Mouse (Mus musculus) thymus, postnatal 25 days (tissue): ENCODE results near the gene Slc22a1.
A peak's percentile ranks its signal among the peaks of the same experiment; 100 is the strongest.
"Not testable (repeated sequence)": the region's sequence is repeated elsewhere in the genome, so short reads cannot be mapped to it uniquely, and the experiment has no call there.

ENCODE experiments used
- DNase-seq: peaks from one replicate; pipeline ENCODE4 v3.0.0; 2022

The Slc22a1 gene

DNA sequence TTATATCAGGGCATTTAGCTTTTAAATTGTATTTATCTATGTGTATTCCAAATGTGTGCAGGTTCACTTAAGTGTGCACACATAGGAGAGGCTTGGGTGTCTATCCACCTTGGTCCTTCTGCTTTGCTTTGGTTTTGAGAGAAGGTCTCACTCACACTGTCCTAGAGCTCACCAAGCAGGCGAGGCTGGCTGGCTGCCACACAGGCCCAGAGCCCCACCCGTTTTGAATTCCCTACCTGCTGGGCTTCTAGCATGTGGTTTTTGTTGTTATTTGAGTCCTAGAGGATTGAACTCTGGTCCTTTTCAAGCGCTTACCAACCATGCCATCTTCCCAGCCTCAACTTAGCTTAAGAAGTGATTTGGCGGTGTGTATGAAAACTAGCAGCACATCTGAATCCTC, 8.8 kb upstream of the Slc22a1 start:
- DNase-seq, result no peak

DNA sequence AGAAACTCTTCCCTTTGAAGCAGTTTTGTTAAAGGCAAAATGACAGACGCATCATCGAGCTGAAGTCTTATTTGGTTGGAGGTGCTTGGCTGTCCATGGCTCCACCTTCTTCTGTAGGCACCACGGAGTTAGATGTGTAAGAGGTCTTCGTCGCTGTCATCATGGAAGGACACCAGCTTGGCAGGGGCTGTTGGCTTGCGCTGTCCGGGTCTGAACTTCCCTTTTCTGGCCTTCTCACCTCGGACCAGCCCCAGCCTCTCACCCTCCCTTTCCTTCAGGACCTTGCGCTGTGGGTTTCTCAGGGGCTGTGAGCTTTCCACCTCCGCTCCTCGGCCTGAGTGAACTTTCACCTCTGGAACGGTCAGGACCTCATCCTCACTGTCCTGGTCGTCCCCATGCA, 8.0 kb upstream of the Slc22a1 start:
- no peak for DNase-seq

DNA sequence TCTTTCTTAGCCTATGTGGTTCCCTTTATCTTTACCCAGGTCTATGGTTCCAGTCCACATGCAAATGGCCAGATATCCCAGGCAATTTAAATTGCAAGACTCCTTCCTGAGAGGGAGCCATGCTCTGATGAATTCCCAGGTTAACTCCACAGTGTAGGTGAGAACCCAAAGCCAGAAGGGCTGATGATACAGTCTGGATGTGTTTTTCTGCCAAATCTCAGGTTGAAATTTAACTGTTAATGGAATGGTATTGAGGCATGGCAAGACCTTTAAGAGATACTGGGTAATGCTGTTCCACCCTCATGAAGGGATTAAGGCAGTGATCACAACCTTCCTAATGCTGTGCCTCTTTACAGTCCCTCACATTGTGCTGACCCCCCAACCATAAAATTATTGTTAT, 2.6 kb upstream of the Slc22a1 start:
- no peak for DNase-seq

DNA sequence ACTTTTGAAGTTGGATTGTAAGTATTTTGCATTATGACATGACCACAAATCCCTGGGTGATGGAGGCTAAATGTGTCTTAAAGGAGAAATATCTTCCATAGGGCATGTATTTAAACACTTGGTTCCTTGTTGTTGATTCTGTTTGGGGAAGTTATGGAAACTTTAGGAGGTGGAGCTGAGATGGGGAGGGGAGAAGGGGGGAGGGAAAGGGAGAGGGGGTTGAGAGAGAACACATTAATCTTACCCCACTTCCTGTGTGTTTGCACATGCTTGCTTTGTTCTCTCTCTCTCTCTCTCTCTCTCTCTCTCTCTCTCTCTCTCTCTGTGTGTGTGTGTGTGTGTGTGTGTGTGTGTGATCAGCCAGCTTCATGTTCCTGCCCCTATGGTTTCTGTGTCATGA, 1.5 kb upstream of the Slc22a1 start:
- no peak for DNase-seq

DNA sequence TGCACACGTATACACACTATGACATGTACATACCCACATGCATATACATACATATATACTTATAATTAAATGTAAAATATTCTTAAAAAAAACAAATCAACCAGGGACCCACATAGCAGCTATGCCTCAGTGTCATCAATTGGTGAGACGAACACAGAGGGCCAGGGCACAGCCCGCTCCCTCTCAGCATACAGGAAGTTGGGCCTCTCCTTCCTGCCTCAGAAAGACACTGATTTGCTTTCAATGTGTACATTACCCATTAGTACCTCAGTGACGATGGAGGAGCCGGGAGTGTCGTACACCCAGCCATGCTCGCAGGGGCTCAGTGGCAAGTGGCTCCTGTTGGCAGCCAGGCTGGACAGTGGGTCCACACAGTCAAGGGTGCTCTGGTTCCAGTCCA, 649 bp downstream of the Slc22a1 start:
- not testable (repeated sequence) for DNase-seq

DNA sequence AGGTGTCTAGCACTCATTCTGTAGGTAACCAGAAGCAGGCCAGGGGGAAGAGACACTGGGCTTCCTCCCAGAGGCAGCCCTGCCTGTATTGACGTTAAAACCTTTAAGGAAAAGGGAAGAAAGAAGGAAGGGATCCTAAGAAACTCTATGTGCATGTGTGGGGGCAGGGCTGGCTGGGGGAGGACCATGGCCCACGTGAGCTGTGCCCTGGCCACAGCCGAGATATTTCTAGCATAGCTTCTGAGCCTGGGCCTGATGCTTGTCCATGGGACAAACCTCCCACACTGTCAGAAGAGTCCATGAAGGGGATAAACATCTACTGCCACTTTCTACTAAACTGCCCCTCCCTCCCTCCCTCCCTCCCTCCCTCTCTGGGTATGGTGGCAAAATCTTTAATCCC, 1.8 kb downstream of the Slc22a1 start:
- no peak for DNase-seq

DNA sequence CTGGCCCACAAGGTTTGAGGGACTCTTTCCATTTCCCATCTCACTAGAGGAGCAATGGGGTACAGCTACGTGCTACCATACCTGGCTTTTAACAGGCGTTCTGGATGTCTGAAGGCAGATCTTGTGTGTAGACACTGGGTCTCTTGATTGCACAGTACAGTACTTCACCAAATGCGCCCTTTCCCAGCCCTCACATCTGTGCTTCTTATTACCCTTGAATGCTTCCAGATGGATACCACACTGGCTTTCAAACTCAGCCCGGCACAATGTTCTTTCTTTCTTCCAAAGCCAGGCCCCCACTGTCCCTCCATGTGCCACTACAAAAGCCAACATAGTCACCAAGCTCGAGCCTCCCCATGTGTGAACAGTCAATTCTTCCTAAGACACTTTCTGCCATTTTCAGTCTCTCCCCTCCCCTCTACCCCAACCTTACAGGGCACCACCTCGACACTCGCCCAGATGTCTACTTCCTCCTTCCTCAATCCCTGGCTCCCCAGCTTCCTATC, 3.3 kb downstream of the Slc22a1 start:
- no peak for DNase-seq

DNA sequence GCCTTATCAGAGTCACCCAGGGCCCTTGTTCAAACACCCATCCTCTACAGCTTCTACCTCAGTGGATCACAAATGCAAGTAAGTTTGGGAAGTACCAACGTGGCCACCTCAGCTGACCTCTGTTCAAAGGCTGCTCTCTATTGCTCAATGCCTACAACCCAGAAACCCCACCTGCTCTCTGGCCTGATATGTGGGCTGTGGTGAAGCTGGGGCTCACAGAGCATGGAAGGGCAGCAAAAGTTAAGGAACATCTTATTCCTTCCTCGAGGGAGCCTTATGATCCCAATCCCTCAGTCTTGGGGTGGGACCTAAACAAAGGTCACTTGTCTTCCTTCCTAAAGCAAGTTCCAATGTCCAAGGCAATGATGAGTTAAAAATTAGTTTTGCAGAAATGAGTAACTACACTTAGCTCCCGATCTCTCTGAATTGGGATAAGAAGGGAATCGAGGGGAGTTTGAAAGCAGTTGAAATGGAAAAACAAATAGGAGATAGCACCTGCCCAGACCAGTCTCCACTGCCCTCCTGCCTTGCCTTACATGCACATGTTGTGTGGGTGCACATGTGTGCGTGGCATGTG, 4.5 kb downstream of the Slc22a1 start:
- no peak for DNase-seq

DNA sequence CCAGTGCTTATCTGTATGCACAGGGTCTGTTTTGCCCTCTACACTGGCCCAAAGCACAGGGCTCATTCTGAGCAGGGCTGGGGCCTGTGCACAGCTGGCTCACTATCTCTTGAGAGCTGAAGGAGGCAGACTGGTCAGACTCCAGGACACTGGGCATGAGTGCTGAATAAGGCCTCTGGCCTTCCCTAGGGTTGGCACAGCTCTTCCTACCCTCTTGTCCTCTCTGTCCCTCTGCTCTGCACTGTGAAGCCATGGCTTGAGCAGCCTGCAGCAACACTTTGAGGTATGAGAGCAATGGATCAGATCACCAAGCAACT, 6.3 kb downstream of the Slc22a1 start:
- no peak for DNase-seq

DNA sequence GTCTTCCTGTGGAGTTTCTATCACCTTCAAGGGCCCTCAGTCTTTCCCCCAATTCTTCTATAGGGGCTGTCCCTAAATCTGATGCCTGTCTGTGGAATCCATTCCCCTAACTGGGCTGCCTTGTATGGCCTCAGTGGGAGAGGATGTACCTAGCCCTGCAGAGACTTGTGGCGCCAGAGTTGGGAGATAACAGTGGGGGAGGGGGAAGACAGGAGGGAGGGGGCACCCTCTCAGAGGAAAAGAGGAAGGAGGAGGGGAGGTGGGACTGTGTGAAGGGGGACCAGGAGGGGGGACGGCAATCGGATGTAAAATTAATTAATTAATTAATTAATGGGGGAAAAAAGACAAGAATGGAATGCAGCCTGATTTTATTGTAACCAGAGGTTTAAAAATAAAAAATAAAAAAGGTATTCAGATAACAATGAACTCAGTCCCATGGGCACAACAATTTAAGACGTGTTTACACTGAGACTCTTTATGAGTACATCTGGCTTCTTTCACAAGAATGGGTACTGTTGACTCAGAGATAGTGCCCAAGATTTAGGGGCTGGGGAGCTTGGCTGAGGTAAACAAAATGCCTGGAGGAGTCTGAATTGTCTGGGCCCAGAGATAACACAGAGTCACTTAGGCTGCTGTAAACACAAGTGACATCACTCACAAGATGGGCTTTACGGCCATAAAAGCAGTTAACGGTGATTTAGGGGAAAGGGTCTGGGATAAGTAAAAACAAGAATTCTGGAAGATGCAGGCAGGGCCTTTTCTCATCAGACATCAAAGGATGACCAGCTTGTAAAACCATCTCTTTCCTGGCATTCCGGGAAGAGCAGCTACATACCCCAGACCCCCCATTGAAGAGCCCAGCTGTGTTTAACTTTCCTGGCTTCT, 6.9 kb downstream of the Slc22a1 start:
- DNase-seq, result no peak

DNA sequence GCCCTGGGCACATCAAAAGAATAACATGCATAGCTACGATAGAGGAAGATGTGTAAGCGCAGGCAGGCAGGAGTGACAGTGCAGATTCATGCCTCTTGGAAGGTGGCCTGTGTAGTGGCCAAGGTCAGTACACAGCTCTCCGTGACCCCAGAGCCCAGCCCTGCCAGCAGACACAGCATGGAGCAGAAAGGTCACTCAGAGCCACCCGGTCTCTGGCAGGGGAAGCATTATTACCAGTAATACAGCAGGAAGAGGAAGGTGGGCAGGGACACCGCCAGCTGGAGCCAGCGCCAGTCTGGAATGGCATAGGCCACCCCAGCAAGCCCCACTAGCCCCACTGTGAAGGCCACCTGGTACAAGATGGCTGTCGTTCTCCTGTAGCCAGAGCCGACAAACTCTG, 11.5 kb downstream of the Slc22a1 start:
- no peak for DNase-seq

DNA sequence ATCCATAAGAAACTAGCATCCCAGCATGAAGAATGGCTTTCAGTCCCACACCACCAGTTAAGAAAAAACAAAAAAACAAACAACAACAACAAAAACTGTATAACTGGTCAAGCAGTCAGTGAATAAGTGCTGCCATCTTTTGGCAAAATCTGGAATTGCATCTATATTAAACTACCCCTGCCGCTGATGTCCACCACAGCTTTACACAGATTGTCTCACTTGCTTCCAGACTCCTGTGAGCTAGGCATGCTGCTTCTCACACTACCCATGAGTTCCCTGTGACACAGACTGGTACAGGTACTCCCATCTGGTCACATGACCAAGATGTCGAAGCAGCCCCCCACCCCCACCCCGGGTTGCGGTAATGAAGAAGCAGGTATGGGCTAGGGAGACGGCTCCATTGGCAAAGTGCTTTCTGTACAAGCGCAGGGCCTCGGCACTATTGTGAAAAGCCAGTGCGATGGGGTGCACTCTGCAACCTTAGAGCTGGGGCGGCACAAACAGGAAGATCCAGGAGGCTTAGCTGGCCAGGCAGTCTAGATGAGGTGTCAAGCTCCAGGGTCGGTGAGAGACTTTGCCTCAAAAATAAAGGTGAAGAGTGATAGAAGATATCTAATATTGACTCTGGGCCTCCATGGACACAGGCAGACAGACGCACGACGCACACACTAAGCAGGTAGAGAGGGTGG, 14.9 kb downstream of the Slc22a1 start:
- DNase-seq, result no peak

DNA sequence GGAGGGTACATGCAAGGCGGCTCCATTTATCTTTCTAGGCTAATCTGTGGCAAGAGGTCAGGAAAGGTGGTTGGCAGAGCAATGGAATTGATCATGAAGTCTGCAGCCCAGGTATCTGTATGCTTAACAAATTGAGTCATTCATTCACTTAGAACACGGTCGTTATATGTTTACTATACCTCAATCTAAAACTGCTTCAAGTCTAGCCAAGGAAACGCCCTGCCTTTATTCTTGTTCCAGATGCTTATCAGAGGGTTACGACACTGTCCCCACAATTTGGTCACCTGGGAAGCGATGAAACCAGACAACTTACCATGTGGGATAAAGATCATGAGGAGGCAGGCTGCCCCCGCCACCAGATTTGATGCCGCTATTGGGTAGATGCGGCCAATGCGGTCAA, 16.4 kb downstream of the Slc22a1 start:
- no peak for DNase-seq

DNA sequence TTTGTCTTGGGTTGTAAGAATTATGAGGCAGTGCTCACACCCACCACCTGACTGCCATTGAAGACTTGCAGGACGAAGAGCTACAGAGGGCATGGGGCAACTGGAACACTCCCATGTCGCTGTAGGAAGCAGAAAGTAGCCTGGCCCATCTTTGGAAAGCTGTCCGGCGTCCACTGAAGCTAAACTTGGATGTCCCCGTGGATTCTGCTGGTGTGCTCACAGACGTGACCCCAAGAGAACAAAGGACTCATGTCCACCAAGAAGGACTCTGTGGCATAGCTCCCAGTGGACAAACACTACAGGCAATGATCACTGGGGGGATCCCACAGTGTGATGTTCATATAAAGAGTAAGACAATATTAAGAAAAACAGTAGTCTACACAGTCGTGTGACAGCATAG, 16.8 kb downstream of the Slc22a1 start:
- no peak for DNase-seq

DNA sequence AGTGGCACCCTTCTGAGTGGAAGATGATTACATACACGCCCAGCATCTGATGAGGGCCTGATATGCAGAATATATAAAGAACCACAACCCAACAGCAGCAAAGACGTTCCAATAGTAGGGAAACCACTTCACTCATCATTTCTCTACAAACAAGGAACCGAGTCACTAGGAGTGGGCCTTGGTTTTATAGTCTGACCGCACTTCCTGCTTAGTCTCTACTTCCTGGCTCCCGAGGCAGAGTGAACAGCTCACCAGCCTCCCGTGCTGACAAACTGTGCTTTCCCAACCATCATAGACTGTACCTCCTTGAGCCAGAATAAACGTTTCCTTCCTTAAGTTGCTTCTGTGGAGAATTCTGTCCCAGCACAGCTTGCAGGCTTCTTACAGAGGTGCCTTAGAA, 19.8 kb downstream of the Slc22a1 start:
- DNase-seq, result peak; percentile 41

DNA sequence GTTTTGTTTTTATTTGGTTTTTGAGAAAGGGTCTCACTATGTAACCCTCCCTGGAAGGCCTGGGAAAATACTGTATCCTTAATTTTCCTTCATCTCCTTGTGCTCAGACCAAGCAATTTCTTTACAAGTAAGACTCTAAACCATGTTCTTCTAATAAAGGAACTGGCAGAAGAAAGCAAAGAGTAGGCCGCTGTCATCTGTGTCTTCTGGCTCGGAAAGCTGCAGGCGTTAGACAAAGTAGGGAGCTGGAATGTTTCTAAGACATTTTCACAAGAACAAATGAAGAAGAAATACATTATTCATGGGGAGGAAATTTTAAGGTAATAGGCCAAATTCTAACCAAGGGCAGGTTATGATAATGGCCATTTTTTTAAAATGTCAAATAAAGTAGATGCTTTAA, 21.6 kb downstream of the Slc22a1 start:
- DNase-seq, result no peak

DNA sequence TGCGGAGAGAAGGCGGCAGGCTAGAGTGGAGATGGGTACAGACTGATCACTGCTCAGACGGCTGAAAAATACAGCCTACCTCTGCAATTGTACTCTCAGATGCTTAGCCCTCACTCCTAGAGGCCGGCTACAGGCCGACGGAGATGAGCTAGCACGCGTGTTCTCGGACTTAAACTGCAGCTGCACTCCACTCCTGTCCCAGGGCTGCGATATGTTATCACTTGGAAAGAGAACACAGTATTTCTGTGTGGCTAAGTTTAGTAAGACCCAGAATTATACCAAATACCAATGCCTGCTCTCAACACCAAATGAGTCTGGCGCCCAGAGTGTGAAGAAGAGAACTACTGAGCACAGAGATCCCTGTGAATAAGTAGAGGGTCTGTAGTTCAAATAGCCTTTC, 23.0 kb downstream of the Slc22a1 start:
- no peak for DNase-seq

DNA sequence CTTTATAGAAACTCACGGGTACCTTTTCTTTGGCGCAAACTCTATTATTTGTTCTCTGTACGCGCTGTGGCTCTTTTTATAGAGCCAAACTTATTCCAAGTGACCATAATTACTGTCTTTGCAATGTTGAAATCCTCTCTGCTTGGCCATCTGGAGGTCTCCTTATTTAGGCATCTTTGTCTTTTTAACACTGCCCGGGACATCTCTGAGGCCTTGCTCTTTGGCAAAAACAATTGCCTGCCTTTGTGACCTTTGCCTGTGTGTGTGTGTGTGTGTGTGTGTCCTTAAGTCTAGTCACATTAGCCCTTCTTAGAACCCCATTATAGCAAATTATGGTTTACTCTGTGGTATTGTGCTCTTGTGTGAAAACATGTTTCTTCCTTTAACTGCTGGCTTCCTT, 30.2 kb downstream of the Slc22a1 start:
- DNase-seq, result no peak

DNA sequence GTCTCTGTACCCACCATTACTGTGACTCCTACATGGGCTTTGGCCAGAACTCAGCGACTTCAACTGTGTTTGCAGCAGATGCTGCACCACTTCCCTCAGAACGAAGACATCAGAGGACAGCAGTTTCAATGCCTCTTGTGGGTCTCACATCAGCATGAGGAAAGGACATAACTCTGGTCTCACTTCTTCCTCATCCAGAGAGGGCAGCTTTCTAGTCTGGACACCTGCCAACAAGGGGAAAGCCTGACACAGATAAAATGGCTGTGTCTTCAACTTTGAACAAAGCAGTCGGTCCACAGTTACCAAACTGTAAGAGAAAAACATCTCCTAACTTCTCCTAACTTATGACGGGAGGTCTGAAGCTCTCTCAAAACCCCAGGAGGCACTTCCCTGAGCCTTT, 34.5 kb downstream of the Slc22a1 start:
- no peak for DNase-seq

DNA sequence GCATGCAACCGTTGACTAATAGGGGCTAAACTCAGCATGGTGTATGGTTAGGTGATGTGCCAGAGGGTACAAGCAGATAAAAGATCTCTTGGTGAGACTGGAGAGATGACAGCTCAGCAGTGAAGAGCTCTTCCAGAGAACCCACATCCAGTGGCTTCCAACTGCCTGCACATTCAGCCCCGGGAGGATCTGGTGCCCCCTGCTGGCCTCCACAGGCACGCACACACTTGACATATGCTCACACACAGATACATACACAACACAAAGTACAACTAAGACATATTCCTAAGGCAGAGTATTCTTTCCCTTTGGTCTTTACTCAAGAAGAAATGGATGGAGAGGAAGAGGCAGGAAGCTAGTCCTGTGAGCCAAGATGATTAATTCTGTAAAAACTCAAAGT, 36.0 kb downstream of the Slc22a1 start:
- no peak for DNase-seq

DNA sequence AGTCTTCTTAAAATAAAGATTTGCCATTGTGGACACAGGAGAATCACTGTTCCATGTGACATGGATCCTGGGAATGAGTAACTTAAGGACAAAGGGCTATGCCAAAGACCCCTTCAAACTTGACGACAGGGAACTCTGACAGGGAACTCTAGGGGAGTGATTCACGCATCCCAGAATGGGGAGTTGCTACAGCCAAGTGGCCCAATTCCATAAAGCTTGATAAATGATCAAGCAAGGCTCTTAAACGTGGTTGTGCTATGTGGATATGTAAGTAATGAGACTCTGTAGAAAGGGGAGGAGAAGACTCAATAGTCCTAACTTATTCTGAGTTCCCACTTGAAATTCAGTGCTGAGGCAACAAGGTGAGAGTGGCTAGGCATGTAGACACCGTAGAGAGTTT, 40.8 kb downstream of the Slc22a1 start:
- no peak for DNase-seq

DNA sequence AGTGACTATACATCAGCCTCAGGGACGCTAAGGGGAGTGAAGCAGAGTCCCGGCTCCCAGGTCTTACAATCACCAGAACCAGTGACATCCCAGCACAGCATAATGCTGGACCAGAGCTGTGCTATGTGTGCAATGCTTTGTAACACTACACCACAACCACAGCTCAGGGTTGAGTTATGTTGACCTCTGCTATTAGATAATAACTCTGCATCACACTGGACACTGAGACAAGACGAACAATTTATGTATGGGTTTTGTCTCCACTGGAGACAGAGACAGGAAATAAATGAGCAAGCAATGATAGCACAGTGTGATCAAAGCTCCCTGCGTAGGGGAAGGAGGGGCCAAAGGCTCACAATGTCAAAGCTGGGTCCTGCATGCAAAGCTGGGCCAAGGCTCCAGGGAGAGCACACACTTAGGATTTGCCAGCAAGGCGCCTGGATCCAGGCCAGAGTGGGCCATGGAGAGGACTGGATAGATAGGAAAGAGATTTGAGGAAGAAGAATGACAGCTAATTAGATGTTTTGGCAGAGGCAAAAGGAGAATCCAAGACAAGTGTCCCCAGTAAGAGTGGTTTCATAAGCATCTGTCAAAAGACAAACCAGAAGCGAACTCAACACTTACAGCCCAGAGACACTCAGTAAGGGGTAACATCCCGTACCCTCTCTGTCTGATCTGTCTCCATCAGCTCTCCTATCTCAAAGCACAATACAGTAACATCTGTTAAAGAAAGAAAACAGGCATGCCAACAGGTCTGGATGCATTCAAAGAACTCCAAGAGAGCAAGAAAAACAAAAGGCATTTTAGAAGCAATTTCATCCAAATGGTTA, 43.6 kb downstream of the Slc22a1 start:
- no peak for DNase-seq
